Mouse (Mus musculus): ENCODE data around the gene Teddm3. TPM values are rescaled to one million over a fixed set of nuclear protein-coding genes. Genes with fewer than 3 reads are reported as not detected.
A peak's percentile ranks its signal among the peaks of the same experiment; 100 is the strongest.

Teddm3 gene
- polyA plus RNA-seq, 1 experiment = not detected

DNA sequence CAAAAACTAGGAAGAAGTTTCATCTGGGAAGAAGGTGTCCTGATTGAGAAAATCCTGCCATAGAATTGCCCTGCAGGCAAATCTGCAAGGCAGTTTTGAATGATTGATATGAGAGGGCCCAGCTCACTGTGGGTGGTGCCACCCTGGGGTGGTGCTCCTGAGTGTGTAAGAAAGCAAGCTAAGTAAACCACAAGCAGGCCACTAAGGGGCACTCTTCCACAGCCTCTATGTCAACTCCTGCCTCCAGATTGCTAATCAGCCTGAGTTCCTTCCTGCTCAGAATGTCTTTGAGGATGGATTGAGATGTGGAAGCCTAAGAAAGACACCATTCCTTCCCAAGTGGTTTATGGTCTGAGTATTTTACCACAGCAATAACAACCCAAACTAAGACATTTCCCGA, 44.3 kb downstream of the Teddm3 start:
- Histone ChIP-seq H3K27me3 (ENCODE audit: control insufficient read depth, insufficient read depth, low read length) (no peaks in the 10 kb centered on the region), H3K36me3 (ENCODE audit: control insufficient read depth, insufficient read depth, low read length) (no peaks in the 10 kb centered on the region), H3K27ac (ENCODE audit: insufficient read depth, low read depth, low read length) (no peak overlapping the region), H3K4me3 (ENCODE audit: low read depth, low read length) (no peak overlapping the region), H3K4me1 (ENCODE audit: control insufficient read depth, insufficient read depth, insufficient read length, low read length) (no peaks in the 10 kb centered on the region)
- WGBS = 87% methylated on average over 1 of the region's 1 CpGs
- peak; percentile 38; the same call in 1 of the 2 replicates for TF ChIP-seq CTCF (IDR thresholded peaks at IDR 0.05; ENCODE audit: extremely low read depth, insufficient read length, insufficient replicate concordance, low read depth, low read length)
- no peak for TF ChIP-seq POLR2A (IDR thresholded peaks at IDR 0.05; ENCODE audit: low read depth, low read length)

Other genes starting within 250 kb of the Teddm3 start
- 9.3 and 11.3 TPM in 2 replicates for gene Ephb3, start 50.8 kb upstream of the Teddm3 start, polyA plus RNA-seq (2012; rRNA removed)

Data from small intestine, adult 2 months (tissue).